Mouse (Mus musculus) cerebral cortex, adult 2 months (tissue): Measurements from ENCODE around the gene Cotl1.

ENCODE experiments used
- WGBS: fragments of 180-500 bp; shearing (Covaris S2); methylation state at CpG from one replicate; pipeline ENCODE4 v1.1.7; 2018; 5-methylcytosine and 5-hydroxymethylcytosine counted together

Gene Cotl1

GRCm38 (mm10) chr8:119819316-119819715, 21.0 kb downstream of the Cotl1 start:
- 55% methylated on average over 7 of the region's 7 CpGs for WGBS

- 53% methylated on average over 12 of the region's 12 CpGs for WGBS
Observed at GRCm38 (mm10) chr8:119817446-119817845, 22.9 kb downstream of the Cotl1 start.

GRCm38 (mm10) chr8:119816219-119816618, 24.1 kb downstream of the Cotl1 start:
- WGBS: 84% methylated on average over 6 of the region's 6 CpGs

GRCm38 (mm10) chr8:119812650-119813431, 27.5 kb downstream of the Cotl1 start:
- WGBS: 79% methylated on average over 12 of the region's 12 CpGs

GRCm38 (mm10) chr8:119811925-119812324, 28.4 kb downstream of the Cotl1 start:
- 52% methylated on average over 6 of the region's 6 CpGs for WGBS

- 83% methylated on average over 14 of the region's 14 CpGs for WGBS
Observed at GRCm38 (mm10) chr8:119810953-119811499, 29.3 kb downstream of the Cotl1 start.

GRCm38 (mm10) chr8:119810127-119810868, 30.0 kb downstream of the Cotl1 start:
- 53% methylated on average over 23 of the region's 23 CpGs for WGBS

GRCm38 (mm10) chr8:119809620-119810019, 30.7 kb downstream of the Cotl1 start:
- 91% methylated on average over 9 of the region's 9 CpGs for WGBS

- WGBS: 98% methylated on average over 4 of the region's 4 CpGs
Observed at GRCm38 (mm10) chr8:119807687-119808086, 32.7 kb downstream of the Cotl1 start.

- 36% methylated on average over 14 of the region's 14 CpGs for WGBS
Observed at GRCm38 (mm10) chr8:119806422-119807263, 33.7 kb downstream of the Cotl1 start.

- WGBS: 67% methylated on average over 8 of the region's 8 CpGs
Observed at GRCm38 (mm10) chr8:119805275-119805674, 35.1 kb downstream of the Cotl1 start.

GRCm38 (mm10) chr8:119802592-119802991, 37.8 kb downstream of the Cotl1 start:
- 94% methylated on average over 1 of the region's 1 CpGs for WGBS

GRCm38 (mm10) chr8:119801168-119801567, 39.2 kb downstream of the Cotl1 start:
- 12% methylated on average over 4 of the region's 4 CpGs for WGBS

GRCm38 (mm10) chr8:119798965-119799264, 41.4 kb downstream of the Cotl1 start:
- 50% methylated on average over 2 of the region's 2 CpGs for WGBS

GRCm38 (mm10) chr8:119798170-119798964, 42.0 kb downstream of the Cotl1 start:
- 5% methylated on average over 15 of the region's 15 CpGs for WGBS

GRCm38 (mm10) chr8:119795651-119796050, 44.7 kb downstream of the Cotl1 start:
- 92% methylated on average over 3 of the region's 3 CpGs for WGBS

GRCm38 (mm10) chr8:119794689-119795088, 45.7 kb downstream of the Cotl1 start:
- WGBS: 66% methylated on average over 7 of the region's 7 CpGs

- 57% methylated on average over 16 of the region's 16 CpGs for WGBS
Observed at GRCm38 (mm10) chr8:119791804-119792704, 48.3 kb downstream of the Cotl1 start.

GRCm38 (mm10) chr8:119789581-119789980, 50.8 kb downstream of the Cotl1 start:
- 96% methylated on average over 7 of the region's 7 CpGs for WGBS
